Mouse (Mus musculus) adrenal gland, adult 8-10 months (tissue): ENCODE data around the gene Olfr1335. TPM values are rescaled to one million over a fixed set of nuclear protein-coding genes. Genes with fewer than 3 reads are reported as not detected.
"Not testable (repeated sequence)": the region's sequence is repeated elsewhere in the genome, so short reads cannot be mapped to it uniquely, and the experiment has no call there.

Experiments
- DNase-seq: peaks from one replicate; pipeline ENCODE4 v3.0.0; 2022
- total RNA-seq, 4 experiments: library from RNA; stranded (reverse); gene quantifications; 2 replicates each; pipeline ENCODE4 v1.2.4; 2022

The Olfr1335 gene
- not detected for total RNA-seq

GRCm38 (mm10) chr4:118809844-118810243 is at the start of gene Olfr1335:
Gene Olfr1335, minus strand, starts transcription at chr4:118809944.
- no peak for DNase-seq

- DNase-seq = no peak
Measured at GRCm38 (mm10) chr4:118836179-118836578, 26.4 kb upstream of the Olfr1335 start, which contains the start of gene Olfr1333. Gene Olfr1333, minus strand, starts transcription at chr4:118836279.

- no peak for DNase-seq
Measured at GRCm38 (mm10) chr4:118818921-118819320, 9.2 kb upstream of the Olfr1335 start.

GRCm38 (mm10) chr4:118792796-118793195 is 16.9 kb downstream of the Olfr1335 start:
- DNase-seq = not testable (repeated sequence)

- DNase-seq = no peak
Measured at GRCm38 (mm10) chr4:118782486-118782885, 27.3 kb downstream of the Olfr1335 start, which contains the start of gene Olfr1337. Gene Olfr1337, minus strand, starts transcription at chr4:118782586.

Other genes starting within 250 kb of the Olfr1335 start
- gene Cfap57, start 189.2 kb downstream of the Olfr1335 start, total RNA-seq = under 1 TPM in 2 of 4 experiments, not detected in 2; 0.06 to 0.22 TPM
- gene Ebna1bp2, start 189.1 kb downstream of the Olfr1335 start, total RNA-seq = 10 to 100 TPM; 69.8 to 83.0 (median 76.6) TPM
- gene Olfr62, start 151.0 kb downstream of the Olfr1335 start, total RNA-seq = not detected
- not detected for gene Olfr1342, start 117.2 kb downstream of the Olfr1335 start, total RNA-seq
- not detected for gene Olfr1341, start 106.4 kb downstream of the Olfr1335 start, total RNA-seq
- gene Olfr1340, start 89.8 kb downstream of the Olfr1335 start, total RNA-seq = not detected
- not detected for gene Olfr1339, start 77.8 kb downstream of the Olfr1335 start, total RNA-seq
- gene Olfr1338, start 51.2 kb downstream of the Olfr1335 start, total RNA-seq = not detected
- not detected for gene Olfr1337, start 27.4 kb downstream of the Olfr1335 start, total RNA-seq
- gene Olfr1333, start 26.3 kb upstream of the Olfr1335 start, total RNA-seq = not detected
- gene Olfr1331, start 54.7 kb upstream of the Olfr1335 start, total RNA-seq = not detected
- not detected for gene Olfr1330, start 78.7 kb upstream of the Olfr1335 start, total RNA-seq
- not detected for gene Olfr1329, start 107.5 kb upstream of the Olfr1335 start, total RNA-seq
- gene Olfr1328, start 128.7 kb upstream of the Olfr1335 start, total RNA-seq = not detected
- gene Lao1, start 151.6 kb upstream of the Olfr1335 start, total RNA-seq = not detected